Mouse (Mus musculus) forebrain, embryonic 11.5 days (tissue): ENCODE results near the gene Nr5a2. TPM values are rescaled to one million over a fixed set of nuclear protein-coding genes. Genes with fewer than 3 reads are reported as not detected.
A peak's percentile ranks its signal among the peaks of the same experiment; 100 is the strongest.
"Not testable (repeated sequence)": the region's sequence is repeated elsewhere in the genome, so short reads cannot be mapped to it uniquely, and the experiment has no call there.

ENCODE experiments used
- ATAC-seq: fragments of 200-750 bp; cut with Nextera tagmentation; replicated peaks from 2 replicates; pipeline ENCODE4 v1.8.0; 2017; ENCODE audit warnings: moderate TSS enrichment; ENCODE audit not compliant: low FRiP score
- DNase-seq: peaks from one replicate; pipeline ENCODE4 v3.0.0-alpha.2; 2017; ENCODE audit warnings: low spot score
- H3K27ac ChIP-seq: fragments of 300-500 bp; sonication (generic); 2 replicates; pipeline ENCODE4 v1.5.1; 2014; ENCODE audit warnings: low read depth, low read length
- H3K27me3 ChIP-seq: fragments of 300-500 bp; sonication (generic); 2 replicates; pipeline ENCODE4 v1.6.1; 2014; ENCODE audit warnings: mild to moderate bottlenecking, low read length, mixed read lengths; ENCODE audit not compliant: control insufficient read depth, insufficient read depth
- H3K36me3 ChIP-seq: fragments of 300-500 bp; sonication (generic); 2 replicates; pipeline ENCODE4 v1.6.1; 2014; ENCODE audit warnings: mild to moderate bottlenecking, low read length, moderate library complexity, mixed read lengths; ENCODE audit not compliant: control insufficient read depth, insufficient read depth
- H3K4me1 ChIP-seq: fragments of 300-500 bp; sonication (generic); replicated peaks from 2 replicates; pipeline ENCODE4 v1.6.1; 2014; ENCODE audit warnings: low read length, mixed read lengths; ENCODE audit not compliant: control insufficient read depth, insufficient read depth
- H3K4me2 ChIP-seq: fragments of 300-500 bp; sonication (generic); 2 replicates; pipeline ENCODE4 v1.6.1; 2014; ENCODE audit warnings: low read depth, mild to moderate bottlenecking, low read length, moderate library complexity, mixed read lengths; ENCODE audit not compliant: severe bottlenecking
- H3K4me3 ChIP-seq: fragments of 300-500 bp; sonication (generic); 2 replicates; pipeline ENCODE4 v1.5.1; 2014; ENCODE audit warnings: low read depth, low read length
- H3K9ac ChIP-seq: fragments of 300-500 bp; sonication (generic); 2 replicates; pipeline ENCODE4 v1.6.1; 2014; ENCODE audit warnings: low read length
- H3K9me3 ChIP-seq: fragments of 300-500 bp; sonication (generic); 2 replicates; pipeline ENCODE4 v1.6.1; 2016; ENCODE audit warnings: low read length, mixed read lengths; ENCODE audit not compliant: control insufficient read depth
- WGBS: fragments of 180-500 bp; shearing (Covaris S2); extraction: QIAGEN DNeasy Blood & Tissue Kit; methylation state at CpG from one replicate; pipeline ENCODE4 v1.1.7; 2014; 5-methylcytosine and 5-hydroxymethylcytosine counted together
- polyA plus RNA-seq: library from polyadenylated mRNA; unstranded; fragments of >200 nt; fragmentation: Nextera tagmentation; extraction: Ambion mirVana; gene quantifications from 2 replicates; pipeline ENCODE4 v1.2.1, GENCODE M21; 2014

The Nr5a2 gene
- polyA plus RNA-seq, 1 experiment from 2014 or later, result 0.33 TPM

- DNase-seq (no peak), ATAC-seq (peak; percentile 33; the same call in 1 of the 2 replicates)
- H3K4me1 ChIP-seq, result peaks cover 2% of the 10 kb centered on the region; the same call in 1 of the 2 replicates
- H3K9me3 ChIP-seq, result no peaks in the 10 kb centered on the region
- 46% methylated on average over 12 of the region's 12 CpGs for WGBS
- no peak overlapping the region for H3K27ac ChIP-seq
- H3K27me3 ChIP-seq, result no peaks in the 10 kb centered on the region
- H3K36me3 ChIP-seq, result no peaks in the 10 kb centered on the region
- H3K4me2 ChIP-seq, result no peak overlapping the region
- no peak overlapping the region for H3K4me3 ChIP-seq
- no peak overlapping the region for H3K9ac ChIP-seq
Measured at GRCm38 (mm10) chr1:136832305-136833152, 127.7 kb downstream of the Nr5a2 start.

GRCm38 (mm10) chr1:136830992-136831391 lies 129.3 kb downstream of the Nr5a2 start:
- H3K9ac ChIP-seq, result no peak overlapping the region
- no peaks in the 10 kb centered on the region for H3K36me3 ChIP-seq
- no peak for ATAC-seq
- H3K27ac ChIP-seq, result no peak overlapping the region
- no peak overlapping the region for H3K4me2 ChIP-seq
- no peaks in the 10 kb centered on the region for H3K9me3 ChIP-seq
- H3K4me1 ChIP-seq, result peaks cover 2% of the 10 kb centered on the region; the same call in 1 of the 2 replicates
- no peak for DNase-seq
- 89% methylated on average over 6 of the region's 6 CpGs for WGBS
- H3K27me3 ChIP-seq, result no peaks in the 10 kb centered on the region
- no peak overlapping the region for H3K4me3 ChIP-seq

- H3K27me3 ChIP-seq, result no peaks in the 10 kb centered on the region
- no peaks in the 10 kb centered on the region for H3K9me3 ChIP-seq
- no peak overlapping the region for H3K27ac ChIP-seq
- peaks cover 2% of the 10 kb centered on the region; the same call in 1 of the 2 replicates for H3K4me1 ChIP-seq
- ATAC-seq (no peak), DNase-seq (no peak)
- H3K36me3 ChIP-seq, result no peaks in the 10 kb centered on the region
- H3K4me3 ChIP-seq, result no peak overlapping the region
- no peak overlapping the region for H3K4me2 ChIP-seq
- no peak overlapping the region for H3K9ac ChIP-seq
- WGBS, result 92% methylated on average over 3 of the region's 3 CpGs
Measured at GRCm38 (mm10) chr1:136829931-136830330, 130.3 kb downstream of the Nr5a2 start.

- ATAC-seq (no peak), DNase-seq (no peak)
- Histone ChIP-seq H3K4me2 (no peak overlapping the region), H3K9me3 (no peaks in the 10 kb centered on the region), H3K36me3 (no peaks in the 10 kb centered on the region), H3K27me3 (no peaks in the 10 kb centered on the region), H3K9ac (no peak overlapping the region), H3K4me3 (no peak overlapping the region), H3K4me1 (no peaks in the 10 kb centered on the region), H3K27ac (no peak overlapping the region)
- 87% methylated on average over 4 of the region's 4 CpGs for WGBS
Measured at GRCm38 (mm10) chr1:136823897-136824296, 136.4 kb downstream of the Nr5a2 start.

GRCm38 (mm10) chr1:136800625-136801024 lies 159.6 kb downstream of the Nr5a2 start:
- Histone ChIP-seq H3K4me2 (no peak overlapping the region), H3K27ac (no peak overlapping the region), H3K4me1 (no peaks in the 10 kb centered on the region), H3K36me3 (no peaks in the 10 kb centered on the region), H3K9me3 (no peaks in the 10 kb centered on the region), H3K4me3 (no peak overlapping the region), H3K9ac (no peak overlapping the region), H3K27me3 (no peaks in the 10 kb centered on the region)
- WGBS, result 82% methylated on average over 6 of the region's 6 CpGs
- DNase-seq, result no peak
- no peak for ATAC-seq

- ATAC-seq (no peak), DNase-seq (no peak)
- H3K4me2 ChIP-seq, result no peak overlapping the region
- no peak overlapping the region for H3K27ac ChIP-seq
- H3K9me3 ChIP-seq, result no peaks in the 10 kb centered on the region
- no peaks in the 10 kb centered on the region for H3K27me3 ChIP-seq
- WGBS, result 50% methylated on average over 17 of the region's 17 CpGs
- H3K4me1 ChIP-seq, result no peaks in the 10 kb centered on the region
- H3K4me3 ChIP-seq, result no peak overlapping the region
- H3K9ac ChIP-seq, result no peak overlapping the region
- H3K36me3 ChIP-seq, result no peaks in the 10 kb centered on the region
Measured at GRCm38 (mm10) chr1:136796361-136797090, 163.7 kb downstream of the Nr5a2 start.

GRCm38 (mm10) chr1:136792957-136793883 lies 167.0 kb downstream of the Nr5a2 start:
- not testable (repeated sequence) for H3K4me1 ChIP-seq, H3K4me3 ChIP-seq, H3K4me2 ChIP-seq, H3K9ac ChIP-seq, H3K27me3 ChIP-seq, ATAC-seq, DNase-seq, H3K9me3 ChIP-seq, H3K27ac ChIP-seq, H3K36me3 ChIP-seq
- WGBS, result 89% methylated on average over 12 of the region's 12 CpGs
